Mouse (Mus musculus) right cerebral cortex, postnatal 36 days (tissue): ENCODE results near the gene 2410004B18Rik.
"Not testable (repeated sequence)": the region's sequence is repeated elsewhere in the genome, so short reads cannot be mapped to it uniquely, and the experiment has no call there.

ENCODE experiments used
- DNase-seq, 2 experiments: peaks; one replicate each; pipeline ENCODE4 v3.0.0; 2022; ENCODE audit warnings: low spot score in 2 of 2, mixed read lengths in 1 of 2

Gene 2410004B18Rik

GRCm38 (mm10) chr3:145937505-145938404, at the start of gene 2410004B18Rik:
Gene 2410004B18Rik, plus strand, starts transcription at chr3:145938014.
- peak; percentile 78 to 80 for DNase-seq

- peak; percentile 32 to 50 for DNase-seq
These were observed 47.3 kb upstream of the 2410004B18Rik start for GRCm38 (mm10) chr3:145890346-145891132.

- no peak for DNase-seq
These were observed 45.4 kb upstream of the 2410004B18Rik start for GRCm38 (mm10) chr3:145892451-145892850.

GRCm38 (mm10) chr3:145894131-145894530, 43.7 kb upstream of the 2410004B18Rik start:
- no peak for DNase-seq

GRCm38 (mm10) chr3:145897749-145898148, 40.1 kb upstream of the 2410004B18Rik start:
- no peak for DNase-seq

- DNase-seq, result no peak
These were observed 38.0 kb upstream of the 2410004B18Rik start for GRCm38 (mm10) chr3:145899832-145900231.

- DNase-seq, result no peak
These were observed 34.3 kb upstream of the 2410004B18Rik start for GRCm38 (mm10) chr3:145903530-145903929.

- DNase-seq, result no peak
These were observed 32.7 kb upstream of the 2410004B18Rik start for GRCm38 (mm10) chr3:145904850-145905776.

DNA sequence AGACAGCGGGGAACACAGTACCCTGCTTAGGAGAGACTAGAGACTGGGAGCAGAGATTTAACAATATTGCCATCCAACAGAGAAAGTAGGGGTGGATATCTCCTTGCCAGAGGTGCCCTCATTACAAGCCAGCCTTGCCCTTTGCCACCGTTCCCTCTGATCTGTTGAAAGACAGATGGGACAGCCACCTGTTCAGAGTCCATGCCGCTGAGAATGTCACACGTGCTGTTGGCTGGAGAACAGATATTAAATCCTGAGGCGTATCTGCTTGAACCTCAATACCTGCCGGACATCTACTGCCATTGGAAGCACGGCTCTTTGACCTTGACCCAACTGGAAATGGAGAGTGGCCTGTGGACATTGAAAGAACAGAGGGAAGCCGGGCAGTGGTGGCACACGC, 31.2 kb upstream of the 2410004B18Rik start:
- no peak for DNase-seq

DNA sequence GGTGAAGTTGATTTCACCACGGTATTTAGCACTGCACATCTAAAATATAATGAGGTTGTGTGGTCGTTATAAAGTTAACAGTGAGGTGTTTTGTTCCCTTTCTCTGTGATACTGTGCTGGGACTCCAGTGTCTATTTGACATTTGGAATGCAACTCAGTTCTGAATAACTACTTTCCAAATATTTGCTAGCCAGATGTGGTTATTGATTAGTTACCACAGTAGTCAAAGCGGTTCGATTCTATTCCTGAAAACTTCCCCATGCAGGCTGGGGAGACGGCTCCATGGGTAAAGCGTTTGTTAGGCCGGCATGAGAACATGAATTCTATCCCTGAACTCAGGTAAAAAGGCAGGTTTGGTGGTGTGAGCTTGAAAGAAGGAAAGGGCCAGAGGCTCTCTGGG, 25.3 kb upstream of the 2410004B18Rik start:
- DNase-seq, result no peak

- DNase-seq, result no peak
These were observed 24.6 kb upstream of the 2410004B18Rik start for GRCm38 (mm10) chr3:145913263-145913662.

GRCm38 (mm10) chr3:145913942-145914341, 23.9 kb upstream of the 2410004B18Rik start:
- not testable (repeated sequence) for DNase-seq

GRCm38 (mm10) chr3:145916374-145916773, 21.4 kb upstream of the 2410004B18Rik start:
- no peak for DNase-seq

DNA sequence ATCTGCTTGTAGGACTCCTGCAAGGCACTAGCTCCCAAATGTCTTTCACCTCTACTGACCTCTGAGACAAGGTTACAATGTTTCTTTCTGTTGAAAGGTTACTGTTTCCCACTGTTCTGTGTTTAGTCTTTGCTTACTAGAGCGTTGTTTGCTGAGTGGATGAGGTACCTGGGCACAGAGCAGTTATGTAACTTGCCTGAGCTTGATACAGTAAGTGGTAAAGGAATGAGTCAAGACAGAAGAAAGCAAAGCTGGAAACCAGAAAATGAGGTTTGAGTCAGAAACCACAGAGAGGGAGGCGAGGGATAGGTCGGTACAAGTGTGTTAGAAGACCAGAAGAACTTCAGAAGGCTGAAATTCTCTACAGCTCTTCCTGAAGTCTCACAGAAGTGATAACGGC, 21.0 kb upstream of the 2410004B18Rik start:
- no peak for DNase-seq

DNA sequence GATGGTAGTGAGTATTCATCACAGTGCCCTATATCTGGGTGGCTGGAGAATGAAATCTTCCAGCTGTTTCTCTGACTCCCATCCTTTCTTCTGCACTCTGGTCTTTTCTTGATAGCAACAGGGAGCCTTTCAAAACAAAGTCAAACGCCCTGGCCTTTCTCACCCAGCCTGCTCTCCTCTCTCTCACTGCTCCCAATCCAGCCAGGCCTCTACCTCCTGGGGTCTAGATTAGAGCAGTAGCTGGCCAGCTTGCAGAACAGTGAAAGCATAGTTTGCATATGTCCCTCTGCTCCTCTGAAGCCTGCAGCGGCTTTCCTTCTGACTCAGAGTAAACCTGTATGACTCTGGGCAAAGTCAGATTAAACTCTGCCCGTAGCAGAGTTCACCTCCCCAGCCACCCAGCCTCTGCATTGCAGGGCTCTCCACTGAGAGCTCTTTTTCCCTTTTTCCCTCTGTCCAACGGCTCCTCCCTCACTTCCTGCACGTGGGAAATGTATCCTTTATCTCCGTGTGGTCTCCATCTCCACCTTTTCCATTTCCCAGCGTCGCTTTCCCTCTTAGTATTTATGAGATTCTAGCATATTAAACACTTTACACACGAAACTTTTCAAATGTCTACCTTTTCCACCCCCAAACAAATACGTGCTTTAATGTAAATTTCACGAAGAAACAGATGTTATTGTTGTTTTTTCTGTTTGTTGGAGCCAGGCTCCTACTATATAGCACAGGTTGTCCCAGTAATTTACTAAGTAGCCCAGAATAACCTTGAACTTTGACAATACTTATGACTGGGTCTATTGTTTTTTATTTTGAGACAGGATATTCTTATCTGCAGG, 15.6 kb upstream of the 2410004B18Rik start, which contains the start of gene Bcl10:
Bcl10 (plus strand) TSS at position 786 of the 836 bp plus-strand sequence.
- no peak for DNase-seq

GRCm38 (mm10) chr3:145922971-145923370, 14.8 kb upstream of the 2410004B18Rik start:
- DNase-seq, result no peak

- peak; percentile 99 for DNase-seq
These were observed 13.8 kb upstream of the 2410004B18Rik start for GRCm38 (mm10) chr3:145923874-145924577.

GRCm38 (mm10) chr3:145924649-145925337, 13.0 kb upstream of the 2410004B18Rik start:
- DNase-seq, result peak; percentile 33 to 51

DNA sequence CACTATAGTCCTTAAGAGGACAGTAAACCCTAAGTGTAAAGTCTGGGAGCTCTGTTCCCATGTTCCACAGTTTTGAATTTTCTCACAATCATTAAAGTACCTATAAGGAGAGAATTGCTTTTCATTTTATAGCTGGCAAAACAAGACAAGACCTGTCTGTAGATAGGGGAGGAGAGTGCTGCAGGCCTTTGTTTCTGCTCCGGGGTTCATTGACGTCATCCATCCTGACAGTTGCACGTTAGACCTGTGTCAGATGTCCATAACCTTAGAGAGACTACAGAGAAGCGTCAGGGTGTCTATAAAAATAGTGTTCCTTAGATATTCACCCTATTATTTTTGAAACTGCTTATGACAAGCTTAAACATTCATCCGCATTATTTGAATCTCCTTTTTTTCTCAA, 12.3 kb upstream of the 2410004B18Rik start:
- no peak for DNase-seq
